Mouse (Mus musculus) liver, embryonic 11.5 days (tissue): ENCODE results near the gene Cage1. TPM values are rescaled to one million over a fixed set of nuclear protein-coding genes. Genes with fewer than 3 reads are reported as not detected.

Source experiments
- ATAC-seq: fragments of 200-750 bp; cut with Nextera tagmentation; replicated peaks from 2 replicates; pipeline ENCODE4 v1.8.0; 2017; ENCODE audit warnings: moderate number of reproducible peaks, mild to moderate bottlenecking, moderate TSS enrichment, moderate library complexity; ENCODE audit not compliant: low FRiP score
- DNase-seq: peaks from one replicate; pipeline ENCODE4 v3.0.0-alpha.2; 2017; ENCODE audit warnings: low spot score
- H3K27ac ChIP-seq: fragments of 300-500 bp; sonication (generic); 2 replicates; pipeline ENCODE4 v1.5.1; 2014; ENCODE audit warnings: mild to moderate bottlenecking, low read depth, low read length, control low read depth
- H3K27me3 ChIP-seq: fragments of 300-500 bp; sonication (generic); replicated peaks from 2 replicates; pipeline ENCODE4 v1.6.1; 2014; ENCODE audit warnings: low read length, mixed read lengths; ENCODE audit not compliant: control insufficient read depth, insufficient read depth
- H3K36me3 ChIP-seq: fragments of 300-500 bp; sonication (generic); 2 replicates; pipeline ENCODE4 v1.6.1; 2014; ENCODE audit warnings: mild to moderate bottlenecking, low read length, moderate library complexity, mixed read lengths; ENCODE audit not compliant: control insufficient read depth, insufficient read depth
- H3K4me1 ChIP-seq: fragments of 300-500 bp; sonication (generic); replicated peaks from 2 replicates; pipeline ENCODE4 v1.6.1; 2014; ENCODE audit warnings: low read length, mixed read lengths; ENCODE audit not compliant: control insufficient read depth, insufficient read depth
- H3K4me2 ChIP-seq: fragments of 300-500 bp; sonication (generic); 2 replicates; pipeline ENCODE4 v1.6.1; 2014; ENCODE audit warnings: mild to moderate bottlenecking, control low read depth, moderate library complexity
- H3K4me3 ChIP-seq: fragments of 300-500 bp; sonication (generic); 2 replicates; pipeline ENCODE4 v1.5.1; 2014; ENCODE audit warnings: low read depth, low read length, control low read depth
- H3K9ac ChIP-seq: fragments of 300-500 bp; sonication (generic); 2 replicates; pipeline ENCODE4 v1.6.1; 2014; ENCODE audit warnings: low read depth, low read length, control low read depth
- H3K9me3 ChIP-seq: fragments of 300-500 bp; sonication (generic); 2 replicates; pipeline ENCODE4 v1.6.1; 2016; ENCODE audit warnings: low read length, inconsistent platforms, mixed read lengths; ENCODE audit not compliant: control insufficient read depth
- WGBS: fragments of 180-500 bp; shearing (Covaris S2); extraction: QIAGEN DNeasy Blood & Tissue Kit; methylation state at CpG from one replicate; pipeline ENCODE4 v1.1.7; 2014; 5-methylcytosine and 5-hydroxymethylcytosine counted together
- polyA plus RNA-seq: library from polyadenylated mRNA; unstranded; fragments of >200 nt; fragmentation: Nextera tagmentation; extraction: Ambion mirVana; gene quantifications from 2 replicates; pipeline ENCODE4 v1.2.1, GENCODE M21; 2014

Cage1 gene
- polyA plus RNA-seq, 1 experiment from 2014 or later, result 0.96 TPM

DNA sequence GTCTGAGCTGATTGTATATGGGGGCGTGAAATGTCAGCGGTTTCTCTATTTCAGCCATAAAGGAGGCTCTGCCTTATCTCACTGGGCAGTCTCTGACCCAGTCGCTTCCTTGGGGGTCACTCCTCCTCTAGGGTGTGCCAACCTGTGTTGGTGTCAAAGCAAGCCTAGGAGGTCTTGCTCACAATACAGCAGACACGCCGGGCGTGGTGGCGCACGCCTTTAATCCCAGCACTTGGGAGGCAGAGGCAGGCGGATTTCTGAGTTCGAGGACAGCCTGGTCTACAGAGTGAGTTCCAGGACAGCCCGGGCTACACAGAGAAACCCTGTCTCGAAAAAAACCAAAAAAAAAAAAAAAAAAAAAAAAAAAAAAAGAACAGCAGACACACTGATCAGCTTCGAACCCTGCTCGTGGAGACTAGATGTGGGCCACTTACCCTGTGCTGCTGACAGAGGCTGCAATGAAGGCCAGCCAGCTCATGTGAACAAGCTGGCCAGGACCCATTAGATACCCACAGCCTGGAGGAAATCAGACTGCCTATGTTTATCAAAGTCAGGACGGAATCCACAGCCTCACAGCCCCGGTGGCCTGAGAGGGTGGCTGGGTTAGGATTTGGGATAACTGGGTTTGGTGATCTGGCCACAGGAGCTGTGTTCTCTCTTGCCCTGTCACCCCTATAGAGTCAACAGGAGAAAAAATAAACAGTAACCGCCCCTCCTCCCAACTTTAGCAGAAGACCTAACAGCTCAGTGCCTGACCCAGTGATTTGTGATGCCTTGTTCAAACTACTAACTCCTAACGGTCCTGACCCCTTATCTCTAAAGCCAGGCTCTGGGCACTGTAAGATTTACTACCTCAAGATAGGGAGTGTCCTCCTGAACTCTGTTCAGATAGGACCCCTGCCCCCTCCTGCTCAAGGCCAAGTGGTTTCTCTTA is 36.8 kb upstream of the Cage1 start:
- DNase-seq, result peak; percentile 52
- Histone ChIP-seq H3K9me3 (no peaks in the 10 kb centered on the region), H3K36me3 (no peaks in the 10 kb centered on the region), H3K27me3 (no peaks in the 10 kb centered on the region), H3K27ac (peak overlapping the region; percentile 70), H3K4me2 (peak overlapping the region; percentile 13; the same call in 1 of the 2 replicates), H3K4me3 (no peak overlapping the region), H3K9ac (peak overlapping the region; percentile 34; the same call in 1 of the 2 replicates), H3K4me1 (peaks cover 16% of the 10 kb centered on the region)
- ATAC-seq, result peak; percentile 77
- 57% methylated on average over 18 of the region's 18 CpGs for WGBS

DNA sequence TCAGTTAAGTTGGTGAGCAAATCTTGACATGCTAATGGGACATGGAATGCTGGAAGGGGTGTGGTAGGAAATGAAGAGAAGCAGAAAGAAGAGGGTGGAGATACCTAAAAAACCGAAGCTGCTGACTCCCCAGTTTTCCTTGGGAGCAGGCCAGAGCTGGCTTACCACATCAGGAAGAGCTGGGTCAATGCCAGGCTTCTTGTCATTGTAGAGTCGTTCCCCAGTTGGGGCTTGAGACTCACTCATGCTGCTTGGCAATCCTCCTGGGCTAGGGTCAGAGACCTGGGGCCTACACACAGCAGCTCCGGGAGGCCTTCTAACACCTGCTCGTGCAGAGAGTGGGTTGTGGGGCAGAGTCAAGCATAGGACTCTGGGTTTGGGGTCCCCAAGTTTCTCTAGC is 34.1 kb upstream of the Cage1 start:
- H3K4me3 ChIP-seq, result no peak overlapping the region
- no peak for ATAC-seq
- DNase-seq, result no peak
- WGBS, result 82% methylated on average over 4 of the region's 4 CpGs
- H3K36me3 ChIP-seq, result no peaks in the 10 kb centered on the region
- H3K27me3 ChIP-seq, result no peaks in the 10 kb centered on the region
- H3K4me2 ChIP-seq, result no peak overlapping the region
- H3K9me3 ChIP-seq, result no peaks in the 10 kb centered on the region
- peaks cover 14% of the 10 kb centered on the region for H3K4me1 ChIP-seq
- no peak overlapping the region for H3K9ac ChIP-seq
- no peak overlapping the region for H3K27ac ChIP-seq

DNA sequence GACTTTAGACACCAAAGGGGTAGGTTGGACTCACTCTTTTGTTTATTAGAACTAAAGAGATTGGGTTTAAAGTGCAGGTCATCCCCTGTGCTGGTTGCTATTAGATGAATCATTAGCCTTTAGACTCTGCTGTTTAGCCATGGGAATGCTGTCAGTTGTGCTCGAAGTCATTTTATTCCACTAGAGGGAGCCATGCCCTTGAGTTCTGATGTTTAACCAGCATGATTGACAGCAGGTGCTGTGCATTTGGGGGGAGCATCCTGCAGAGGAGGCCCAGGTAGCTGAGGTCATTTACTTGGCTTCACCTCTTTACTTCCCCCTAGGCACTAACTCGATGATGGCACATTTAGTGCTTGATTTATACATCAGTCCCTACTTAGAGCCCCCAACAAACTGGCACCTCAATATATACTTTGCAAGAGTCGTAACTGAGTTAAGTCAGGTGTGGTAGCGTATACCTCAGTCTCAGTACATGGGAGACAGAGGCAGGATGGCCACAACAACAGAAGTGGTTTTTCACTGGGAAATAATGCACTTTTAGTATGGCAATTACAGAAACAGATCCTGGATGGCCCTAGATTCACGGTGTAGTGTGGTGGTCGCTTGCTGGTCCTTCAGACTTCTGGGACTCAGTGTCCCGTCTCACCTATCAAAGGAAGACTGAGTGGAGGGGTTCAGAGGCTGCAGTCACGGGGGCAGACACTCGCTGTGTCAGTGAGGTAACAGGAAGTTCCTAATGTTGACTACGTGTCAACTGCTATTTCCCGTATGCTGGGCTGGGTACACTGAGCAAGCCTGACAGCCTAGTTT is 28.2 kb upstream of the Cage1 start:
- no peak for DNase-seq

DNA sequence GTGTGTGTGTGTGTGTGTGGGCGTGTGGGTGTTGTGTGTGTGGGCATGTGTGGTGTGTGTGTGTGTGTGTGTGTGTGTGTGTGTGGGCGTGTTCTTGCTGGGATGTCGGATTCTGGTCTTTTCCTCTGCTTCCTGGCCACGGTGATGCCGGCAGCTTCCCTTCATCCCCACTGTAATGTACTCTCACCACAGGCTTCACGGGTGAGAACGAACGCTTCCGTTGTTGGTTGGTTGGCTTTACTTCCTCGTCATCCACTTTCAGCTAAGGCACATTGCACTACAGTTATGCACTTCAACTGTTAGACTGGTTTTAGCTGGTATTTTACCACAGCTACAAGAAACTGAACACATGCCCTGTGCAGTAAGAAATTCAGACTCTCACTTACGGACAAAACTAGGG is 25.8 kb upstream of the Cage1 start:
- Histone ChIP-seq H3K4me2 (no peak overlapping the region), H3K4me1 (no peaks in the 10 kb centered on the region; the same call in 1 of the 2 replicates), H3K36me3 (peaks cover 19% of the 10 kb centered on the region), H3K27ac (no peak overlapping the region), H3K9me3 (no peaks in the 10 kb centered on the region), H3K4me3 (no peak overlapping the region), H3K9ac (no peak overlapping the region), H3K27me3 (no peaks in the 10 kb centered on the region)
- ATAC-seq (no peak), DNase-seq (no peak)
- WGBS, result 86% methylated on average over 11 of the region's 11 CpGs

More for the DNA sequence above, 28.2 kb upstream of the Cage1 start:
- Histone ChIP-seq H3K4me3 (no peak overlapping the region), H3K4me1 (no peaks in the 10 kb centered on the region; the same call in 1 of the 2 replicates), H3K36me3 (peaks cover 7% of the 10 kb centered on the region; the same call in 1 of the 2 replicates), H3K27ac (no peak overlapping the region), H3K9me3 (no peaks in the 10 kb centered on the region), H3K27me3 (no peaks in the 10 kb centered on the region), H3K9ac (no peak overlapping the region), H3K4me2 (no peak overlapping the region)
- WGBS, result 67% methylated on average over 11 of the region's 11 CpGs
- peak; percentile 43 for ATAC-seq

DNA sequence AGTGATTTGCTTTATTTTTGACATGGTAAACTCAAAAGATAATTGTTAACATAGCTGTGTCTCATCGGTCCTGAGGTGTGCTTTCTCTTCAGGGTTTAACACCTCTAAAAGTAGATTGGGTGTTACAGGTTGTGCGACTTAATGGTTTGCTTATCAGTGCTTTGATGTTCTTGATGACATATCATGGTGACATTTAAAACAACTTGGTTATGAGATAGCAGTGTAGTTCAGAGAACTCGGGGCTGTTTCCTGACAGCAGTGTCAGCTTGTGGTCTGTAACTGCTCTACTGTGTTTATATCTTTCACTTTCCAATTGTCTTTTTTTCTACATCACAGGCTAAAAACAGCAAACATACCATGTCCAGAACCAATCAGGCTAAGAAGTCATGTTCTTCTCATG is 13.0 kb upstream of the Cage1 start:
- ATAC-seq (no peak), DNase-seq (no peak)
- Histone ChIP-seq H3K27ac (no peak overlapping the region), H3K9me3 (no peaks in the 10 kb centered on the region), H3K4me3 (no peak overlapping the region), H3K36me3 (peaks cover 47% of the 10 kb centered on the region), H3K4me2 (no peak overlapping the region), H3K4me1 (no peaks in the 10 kb centered on the region), H3K9ac (no peak overlapping the region), H3K27me3 (no peaks in the 10 kb centered on the region)
- WGBS, result 78% methylated on average over 3 of the region's 3 CpGs

DNA sequence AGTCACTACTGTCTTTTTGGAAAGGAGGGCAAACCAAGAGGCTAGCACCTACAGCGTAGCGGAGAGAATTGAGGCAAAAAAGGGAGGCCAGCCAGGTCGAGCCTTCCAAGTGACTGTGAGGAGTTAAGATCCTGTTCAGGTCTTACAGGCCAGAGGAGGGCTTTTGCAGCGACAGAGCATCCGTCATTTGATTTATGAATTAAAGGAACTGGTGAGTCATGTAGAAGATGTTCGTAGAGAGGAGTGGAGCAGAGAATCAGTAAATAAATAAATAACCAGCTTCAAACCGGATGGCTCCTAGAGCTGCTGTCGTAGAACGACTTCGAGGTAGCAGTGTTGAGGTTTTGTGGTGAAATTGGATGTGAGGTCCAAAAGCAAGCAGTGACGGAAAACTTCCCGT is 942 bp upstream of the Cage1 start:
- peak overlapping the region; percentile 86 for H3K4me3 ChIP-seq
- H3K4me2 ChIP-seq, result peak overlapping the region; percentile 92
- no peak for ATAC-seq
- H3K9ac ChIP-seq, result peak overlapping the region; percentile 87
- no peaks in the 10 kb centered on the region for H3K9me3 ChIP-seq
- H3K36me3 ChIP-seq, result peaks cover 11% of the 10 kb centered on the region
- peaks cover 6% of the 10 kb centered on the region; the same call in 1 of the 2 replicates for H3K4me1 ChIP-seq
- 30% methylated on average over 12 of the region's 12 CpGs for WGBS
- no peak for DNase-seq
- no peak overlapping the region for H3K27ac ChIP-seq
- no peaks in the 10 kb centered on the region for H3K27me3 ChIP-seq

DNA sequence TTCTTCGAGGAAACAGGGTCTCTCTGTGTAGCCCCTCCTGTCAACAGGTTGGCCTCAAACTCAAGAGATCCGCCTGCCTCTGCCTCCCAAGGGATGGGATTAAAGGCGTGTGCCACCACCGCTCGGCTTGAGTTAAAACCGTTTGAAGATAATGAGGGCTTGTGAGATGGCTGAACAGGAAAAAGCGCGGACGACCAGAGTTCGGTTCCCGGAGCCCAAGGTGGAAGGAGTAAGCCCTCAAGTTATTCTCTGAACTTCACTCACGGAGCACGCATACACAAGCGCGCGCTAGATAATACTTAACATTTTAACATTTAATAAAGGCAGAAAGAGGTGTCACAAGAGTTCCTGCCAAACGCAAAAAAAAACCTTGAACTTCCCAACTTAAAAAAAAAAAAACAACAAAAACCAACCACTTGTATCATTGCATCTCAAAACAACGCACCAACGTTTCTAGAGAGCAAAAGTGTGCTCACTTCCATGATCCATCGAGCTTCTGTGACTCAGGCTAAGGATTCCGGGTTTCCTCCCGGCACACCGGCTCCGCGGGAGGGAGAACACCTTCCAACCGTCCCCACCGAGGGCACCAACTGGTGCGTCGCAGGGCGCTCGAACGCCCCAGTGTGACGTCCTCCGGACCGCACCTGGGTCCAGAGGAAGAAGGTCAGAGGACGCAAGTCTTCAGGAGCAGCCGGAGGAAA is 376 bp downstream of the Cage1 start, which contains the start of gene Riok1:
Riok1 (plus strand) TSS at position 653 of the 701 bp plus-strand sequence.
- peaks cover 10% of the 10 kb centered on the region for H3K36me3 ChIP-seq
- H3K4me2 ChIP-seq, result peak within 1 kb of the TSS; percentile 92
- peak; percentile 80 for ATAC-seq
- no peaks in the 10 kb centered on the region for H3K27me3 ChIP-seq
- 6% methylated on average over 37 of the region's 37 CpGs for WGBS
- peak within 1 kb of the TSS; percentile 87 for H3K9ac ChIP-seq
- peak within 1 kb of the TSS; percentile 68; the same call in 1 of the 2 replicates for H3K27ac ChIP-seq
- no peak for DNase-seq
- H3K4me1 ChIP-seq, result peaks cover 6% of the 10 kb centered on the region; the same call in 1 of the 2 replicates
- no peaks in the 10 kb centered on the region for H3K9me3 ChIP-seq
- peak within 1 kb of the TSS; percentile 86 for H3K4me3 ChIP-seq

DNA sequence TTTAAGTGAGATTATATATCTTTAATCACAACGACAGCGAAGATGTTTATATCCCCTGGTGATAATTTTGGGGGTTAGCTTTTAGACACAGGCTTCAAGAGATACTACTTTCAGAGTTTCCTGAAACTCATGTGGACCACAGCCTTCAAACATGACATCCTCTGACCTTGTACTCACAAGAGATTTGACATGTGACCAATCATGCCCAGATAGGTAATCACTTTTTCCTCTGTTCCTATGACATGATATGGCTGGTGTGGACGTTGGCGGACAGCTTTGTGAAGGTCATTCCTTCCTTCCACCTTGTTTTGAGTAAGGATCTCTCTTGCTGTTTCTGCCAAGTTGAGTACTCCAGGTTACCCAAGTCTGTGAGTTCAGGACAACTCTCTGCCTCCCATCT is 8.5 kb downstream of the Cage1 start:
- no peak for ATAC-seq

More for the DNA sequence above, 8.5 kb downstream of the Cage1 start:
- Histone ChIP-seq H3K27ac (no peak overlapping the region), H3K36me3 (no peaks in the 10 kb centered on the region), H3K4me2 (no peak overlapping the region), H3K9me3 (no peaks in the 10 kb centered on the region), H3K9ac (no peak overlapping the region), H3K4me1 (no peaks in the 10 kb centered on the region), H3K27me3 (no peaks in the 10 kb centered on the region), H3K4me3 (no peak overlapping the region)
- 63% methylated on average over 4 of the region's 4 CpGs for WGBS
- no peak for DNase-seq
